Mouse (Mus musculus): ENCODE data around the gene Rnf34.

Rnf34 gene

GRCm38 (mm10) chr5:122873573-122873972 lies 23.7 kb downstream of the Rnf34 start:
- DNase-seq (ENCODE audit: low spot score in 2 of 2) = no peak

DNA sequence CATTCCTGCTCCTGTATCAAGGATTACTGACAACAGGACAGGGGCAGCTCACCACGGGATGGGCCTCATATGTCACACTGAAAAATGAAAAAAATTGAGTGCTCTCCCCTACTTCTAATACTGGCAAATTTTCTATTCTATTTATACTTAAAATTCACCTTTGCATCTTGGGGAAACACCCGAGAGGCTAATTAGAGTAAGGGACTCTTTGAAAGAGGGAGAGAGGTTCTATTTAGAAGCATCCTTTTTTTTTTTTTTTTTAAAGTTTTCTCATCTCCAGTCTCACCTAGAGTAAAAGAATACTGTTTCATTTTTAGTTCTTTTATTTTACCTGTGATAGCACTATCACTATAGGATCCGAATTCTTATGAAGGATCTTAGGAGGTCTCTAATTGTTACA lies 24.5 kb downstream of the Rnf34 start:
- DNase-seq (ENCODE audit: low spot score in 2 of 2) = no peak

- DNase-seq (ENCODE audit: low spot score in 2 of 2) = no peak
Measured at GRCm38 (mm10) chr5:122876671-122877070, 26.8 kb downstream of the Rnf34 start.

DNA sequence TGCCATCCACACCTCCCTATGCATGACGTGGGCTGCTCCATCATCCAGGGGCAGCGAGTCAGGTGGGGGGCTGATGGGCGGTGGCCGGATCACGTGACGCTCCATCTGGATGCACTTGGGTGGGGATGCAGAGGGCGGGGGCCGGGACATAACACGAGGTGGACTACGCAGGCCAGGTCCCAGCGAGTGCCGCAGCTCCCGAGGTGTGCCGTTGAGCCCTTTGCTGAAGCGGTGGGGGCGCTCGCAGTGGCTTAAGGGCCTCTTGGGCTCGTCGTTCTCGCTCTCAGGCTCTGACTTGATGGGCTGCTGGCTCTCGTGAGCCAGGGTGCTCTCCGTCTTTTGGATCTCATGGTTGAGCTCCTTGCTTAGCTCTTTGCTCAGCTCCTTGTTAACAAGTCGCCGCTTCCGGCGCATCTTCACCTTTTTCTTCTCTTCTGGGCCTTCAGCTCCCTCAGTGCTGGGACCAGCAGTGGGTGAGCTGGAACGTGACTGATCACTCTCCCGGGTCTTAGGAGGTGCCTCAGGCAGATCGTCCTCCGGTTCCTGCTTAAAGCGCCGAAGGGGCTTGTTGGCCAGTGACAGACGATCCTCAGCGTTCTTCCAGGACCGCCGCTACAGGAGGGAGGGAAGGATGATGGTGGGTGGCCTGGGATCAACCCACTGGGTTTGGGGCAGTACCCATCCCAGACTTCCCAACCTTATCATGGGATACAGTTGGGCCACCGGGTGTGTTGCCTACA lies 30.6 kb downstream of the Rnf34 start:
- DNase-seq (ENCODE audit: low spot score in 2 of 2) = no peak

GRCm38 (mm10) chr5:122881313-122881712 lies 31.5 kb downstream of the Rnf34 start:
- DNase-seq (ENCODE audit: low spot score in 2 of 2) = peak in 1 of 2 experiments; percentile 66

GRCm38 (mm10) chr5:122882256-122883050 lies 32.6 kb downstream of the Rnf34 start:
- DNase-seq (ENCODE audit: low spot score in 2 of 2) = no peak

GRCm38 (mm10) chr5:122883237-122883636 lies 33.4 kb downstream of the Rnf34 start:
- DNase-seq (ENCODE audit: low spot score in 2 of 2) = no peak

DNA sequence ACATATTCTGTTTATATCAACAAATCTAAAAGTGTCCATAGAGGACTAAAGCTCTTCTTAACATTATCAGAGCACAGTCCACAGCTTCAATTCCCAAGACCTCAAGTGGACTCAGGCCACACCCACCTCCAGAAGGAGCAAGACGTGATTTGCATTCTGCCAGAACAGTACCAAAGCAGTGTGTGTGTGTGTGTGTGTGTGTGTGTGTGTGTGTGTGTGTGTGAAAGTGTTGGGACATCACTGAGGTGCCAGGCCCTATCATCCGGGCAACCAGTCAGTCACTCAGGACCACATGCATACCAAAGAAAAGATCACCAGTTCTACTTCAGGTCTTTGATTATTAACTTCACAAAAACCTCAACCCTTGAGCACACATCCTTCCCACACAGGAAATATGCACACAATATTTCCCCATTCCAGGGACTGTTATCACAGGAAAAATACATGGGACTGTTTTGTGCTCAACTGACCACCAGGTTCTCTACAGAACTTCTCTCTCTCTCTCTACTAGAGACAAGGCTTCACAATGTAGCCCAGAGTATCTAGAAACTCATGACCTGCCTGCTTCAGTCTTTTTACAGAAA lies 33.9 kb downstream of the Rnf34 start:
- no peak for DNase-seq (ENCODE audit: low spot score in 2 of 2)

DNA sequence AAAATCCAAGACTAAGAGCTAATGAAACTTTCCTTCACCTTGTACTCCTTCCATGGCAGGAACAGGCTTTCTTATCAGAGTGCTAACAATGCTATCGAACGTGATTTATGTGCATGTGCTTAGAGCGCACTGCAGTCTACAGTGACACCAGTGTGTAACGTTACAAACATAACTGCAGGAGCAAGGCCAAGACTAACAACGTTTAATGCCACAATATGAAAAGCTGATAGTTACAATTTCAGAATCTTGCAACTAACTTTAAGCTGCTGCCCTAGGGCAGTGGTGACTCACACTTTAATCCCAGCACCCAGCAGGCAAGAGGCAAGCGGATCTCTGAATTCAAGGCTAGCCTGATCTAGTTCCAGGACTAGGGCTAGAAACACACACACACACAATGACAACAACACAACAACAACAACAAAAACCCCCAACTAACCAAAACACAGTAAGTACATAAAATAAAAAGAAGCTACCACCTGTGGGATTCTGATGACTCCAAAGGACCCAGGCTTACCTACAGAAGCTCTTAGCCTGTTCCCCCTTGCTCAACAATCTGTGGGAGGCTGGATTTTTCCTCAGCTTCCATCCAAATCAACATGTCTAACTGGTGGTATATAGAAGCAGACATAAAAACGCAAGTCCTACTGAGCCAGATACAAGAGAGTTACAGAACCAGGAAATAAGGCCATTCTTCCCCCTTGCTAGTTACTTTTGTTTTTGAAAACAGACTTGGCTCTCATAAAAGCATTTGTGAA lies 34.9 kb downstream of the Rnf34 start:
- DNase-seq (ENCODE audit: low spot score in 2 of 2) = no peak

DNA sequence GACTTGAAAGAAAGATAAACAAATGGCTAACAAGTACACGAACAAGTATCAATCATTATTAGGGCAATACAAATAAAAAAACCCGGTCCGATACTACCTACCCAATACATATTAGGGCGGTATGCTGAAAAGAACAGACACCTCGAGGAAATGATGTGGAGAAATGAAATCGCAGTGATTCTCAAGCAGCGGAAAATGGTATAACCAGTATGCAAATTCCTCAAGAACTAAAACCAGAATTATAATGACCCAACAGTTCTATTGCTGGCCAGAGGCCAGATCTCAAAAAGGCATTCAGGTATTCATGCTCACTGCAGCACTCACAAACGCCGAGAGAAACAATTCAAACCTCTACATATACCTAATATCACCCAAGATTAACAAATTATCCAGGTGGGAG lies 37.2 kb downstream of the Rnf34 start:
- DNase-seq (ENCODE audit: low spot score in 2 of 2) = no peak

- no peak for DNase-seq (ENCODE audit: low spot score in 2 of 2)
Measured at GRCm38 (mm10) chr5:122887926-122888611, 38.2 kb downstream of the Rnf34 start.

- no peak for DNase-seq (ENCODE audit: low spot score in 2 of 2)
Measured at GRCm38 (mm10) chr5:122888612-122889214, 38.9 kb downstream of the Rnf34 start.

- DNase-seq (ENCODE audit: low spot score in 2 of 2) = no peak
Measured at GRCm38 (mm10) chr5:122890396-122890795, 40.5 kb downstream of the Rnf34 start.

DNA sequence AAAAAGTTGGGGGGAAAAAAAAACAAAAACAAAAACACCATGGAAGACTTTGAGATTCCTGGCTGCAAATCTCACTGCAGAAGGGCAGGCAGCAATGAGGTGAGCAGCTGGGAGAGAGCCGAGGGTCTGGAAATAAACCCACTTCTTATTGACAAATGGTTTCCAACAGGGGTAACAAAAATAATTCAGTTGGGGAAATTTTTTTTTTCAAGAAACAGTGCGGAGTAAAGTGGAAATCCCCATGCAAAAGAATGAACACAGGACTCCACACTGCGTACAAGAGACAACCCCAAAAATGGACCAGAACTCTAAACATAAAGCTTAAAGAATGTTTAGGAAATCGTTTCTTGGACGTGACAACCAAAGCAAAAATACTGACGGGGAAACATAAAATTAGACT lies 43.4 kb downstream of the Rnf34 start:
- DNase-seq (ENCODE audit: low spot score in 2 of 2) = no peak

- peak in 1 of 2 experiments; percentile 55 for DNase-seq (ENCODE audit: low spot score in 2 of 2)
Measured at GRCm38 (mm10) chr5:122894007-122894637, 44.3 kb downstream of the Rnf34 start.

GRCm38 (mm10) chr5:122894821-122895220 lies 45.0 kb downstream of the Rnf34 start:
- DNase-seq (ENCODE audit: low spot score in 2 of 2) = no peak

DNA sequence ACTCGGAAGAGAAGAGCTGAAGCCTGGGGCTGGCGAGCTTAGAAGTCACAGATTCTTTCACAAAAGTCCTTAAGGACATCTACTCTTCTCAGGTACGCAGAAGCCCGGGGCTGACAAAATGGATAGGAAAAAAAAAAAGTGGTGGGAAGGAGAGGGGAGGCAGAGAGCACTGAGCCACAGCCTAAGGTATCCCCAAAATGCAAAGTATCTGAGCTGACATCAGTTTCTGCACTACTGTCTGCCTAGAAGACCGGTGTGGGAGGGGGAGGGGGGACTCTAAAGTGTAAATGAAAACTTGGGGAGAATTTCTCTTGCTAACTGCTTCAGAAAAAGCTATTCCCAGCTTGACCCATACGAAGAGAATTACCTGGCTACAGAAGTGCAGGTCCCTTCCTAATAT lies 48.3 kb downstream of the Rnf34 start:
- no peak for DNase-seq (ENCODE audit: low spot score in 2 of 2)

- no peak for DNase-seq (ENCODE audit: low spot score in 2 of 2)
Measured at GRCm38 (mm10) chr5:122898963-122899776, 49.3 kb downstream of the Rnf34 start.

DNA sequence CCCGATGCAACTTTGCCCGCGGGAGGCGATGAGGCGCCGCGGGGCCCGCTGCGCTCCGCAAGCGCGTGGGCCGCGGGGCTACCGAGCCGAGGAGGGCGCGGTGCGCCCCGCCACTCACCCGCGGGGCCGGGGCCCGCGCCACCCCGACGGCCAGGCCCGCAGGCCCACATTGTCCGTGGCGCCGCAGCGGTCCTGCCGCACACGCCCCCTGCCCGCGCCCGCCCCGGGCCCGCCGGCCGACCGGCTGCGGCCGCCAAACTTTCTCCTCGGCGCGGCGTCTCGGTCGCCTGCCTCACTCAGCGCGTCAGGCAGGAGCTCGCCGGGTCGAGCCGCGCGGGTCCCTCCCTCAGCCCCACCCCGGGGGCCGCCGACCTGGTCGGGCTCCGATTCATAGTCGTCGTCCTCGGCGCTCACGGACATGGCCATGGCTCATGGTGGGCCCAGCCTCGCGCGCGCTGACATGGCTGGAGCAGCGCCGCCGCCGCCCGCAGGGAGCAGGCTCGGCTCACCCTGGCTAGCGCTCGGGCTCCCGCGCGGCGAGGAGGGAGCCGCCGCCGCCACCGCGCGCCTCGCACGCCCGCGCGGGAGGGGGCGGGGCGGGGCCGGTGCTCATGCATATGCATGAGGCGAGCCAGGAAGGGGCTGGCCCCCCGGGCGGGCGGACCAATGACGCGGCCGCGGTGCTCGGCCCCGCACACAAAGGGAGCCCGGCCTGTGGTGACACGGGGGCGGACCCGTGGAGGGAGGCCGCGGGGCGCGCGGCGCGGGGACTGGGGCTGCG lies 50.1 kb downstream of the Rnf34 start:
- DNase-seq (ENCODE audit: low spot score in 2 of 2) = peak; percentile 82 to 85
